Mouse (Mus musculus): ENCODE measurements around the gene Papola. TPM values are rescaled to one million over a fixed set of nuclear protein-coding genes. Genes with fewer than 3 reads are reported as not detected.
"Not testable (repeated sequence)": the region's sequence is repeated elsewhere in the genome, so short reads cannot be mapped to it uniquely, and the experiment has no call there.

The Papola gene
- total RNA-seq, 4 experiments from 2014 or later = 136 to 186 (median 159) TPM

GRCm38 (mm10) chr12:105805790-105806189 lies 21.3 kb downstream of the Papola start:
- DNase-seq (ENCODE audit: low spot score in 2 of 2) = no peak

GRCm38 (mm10) chr12:105806205-105806604 lies 21.7 kb downstream of the Papola start:
- no peak for DNase-seq (ENCODE audit: low spot score in 2 of 2)

GRCm38 (mm10) chr12:105807416-105807815 lies 22.9 kb downstream of the Papola start:
- no peak for DNase-seq (ENCODE audit: low spot score in 2 of 2)

- DNase-seq (ENCODE audit: low spot score in 2 of 2) = no peak
Measured at GRCm38 (mm10) chr12:105808945-105809344, 24.5 kb downstream of the Papola start.

GRCm38 (mm10) chr12:105810608-105811007 lies 26.1 kb downstream of the Papola start:
- no peak for DNase-seq (ENCODE audit: low spot score in 2 of 2)

GRCm38 (mm10) chr12:105813957-105814356 lies 29.5 kb downstream of the Papola start:
- no peak for DNase-seq (ENCODE audit: low spot score in 2 of 2)

GRCm38 (mm10) chr12:105823472-105823871 lies 39.0 kb downstream of the Papola start:
- no peak for DNase-seq (ENCODE audit: low spot score in 2 of 2)

GRCm38 (mm10) chr12:105824743-105825142 lies 40.2 kb downstream of the Papola start:
- no peak for DNase-seq (ENCODE audit: low spot score in 2 of 2)

GRCm38 (mm10) chr12:105825266-105825665 lies 40.8 kb downstream of the Papola start:
- no peak for DNase-seq (ENCODE audit: low spot score in 2 of 2)

GRCm38 (mm10) chr12:105832541-105832940 lies 48.0 kb downstream of the Papola start:
- no peak for DNase-seq (ENCODE audit: low spot score in 2 of 2)

GRCm38 (mm10) chr12:105834926-105835325 lies 50.4 kb downstream of the Papola start:
- DNase-seq (ENCODE audit: low spot score in 2 of 2) = no peak

- DNase-seq (ENCODE audit: low spot score in 2 of 2) = no peak
Measured at GRCm38 (mm10) chr12:105835571-105835970, 51.1 kb downstream of the Papola start.

GRCm38 (mm10) chr12:105836196-105836595 lies 51.7 kb downstream of the Papola start:
- DNase-seq (ENCODE audit: low spot score in 2 of 2) = no peak

GRCm38 (mm10) chr12:105839096-105839495 lies 54.6 kb downstream of the Papola start:
- DNase-seq (ENCODE audit: low spot score in 2 of 2) = no peak

GRCm38 (mm10) chr12:105840545-105840944 lies 56.1 kb downstream of the Papola start:
- DNase-seq (ENCODE audit: low spot score in 2 of 2) = not testable (repeated sequence)

GRCm38 (mm10) chr12:105843243-105844005 lies 58.9 kb downstream of the Papola start:
- DNase-seq (ENCODE audit: low spot score in 2 of 2) = no peak

GRCm38 (mm10) chr12:105844406-105844805 lies 59.9 kb downstream of the Papola start:
- no peak for DNase-seq (ENCODE audit: low spot score in 2 of 2)

- no peak for DNase-seq (ENCODE audit: low spot score in 2 of 2)
Measured at GRCm38 (mm10) chr12:105849102-105849501, 64.6 kb downstream of the Papola start.

- DNase-seq (ENCODE audit: low spot score in 2 of 2) = no peak
Measured at GRCm38 (mm10) chr12:105850675-105851074, 66.2 kb downstream of the Papola start.

- no peak for DNase-seq (ENCODE audit: low spot score in 2 of 2)
Measured at GRCm38 (mm10) chr12:105852798-105853197, 68.3 kb downstream of the Papola start.

GRCm38 (mm10) chr12:105854639-105855038 lies 70.1 kb downstream of the Papola start:
- no peak for DNase-seq (ENCODE audit: low spot score in 2 of 2)

- DNase-seq (ENCODE audit: low spot score in 2 of 2) = no peak
Measured at GRCm38 (mm10) chr12:105857902-105858640, 73.6 kb downstream of the Papola start.

GRCm38 (mm10) chr12:105862072-105862471 lies 77.6 kb downstream of the Papola start:
- no peak for DNase-seq (ENCODE audit: low spot score in 2 of 2)

All from layer of hippocampus, adult 8-10 months (tissue).